Mouse (Mus musculus) heart, embryonic 13.5 days (tissue): ENCODE data around the gene Tcf7l2. TPM values are rescaled to one million over a fixed set of nuclear protein-coding genes. Genes with fewer than 3 reads are reported as not detected.
A peak's percentile ranks its signal among the peaks of the same experiment; 100 is the strongest.

Source experiments
- ATAC-seq: fragments of 200-750 bp; cut with Nextera tagmentation; 2 replicates; pipeline ENCODE4 v1.8.0; 2017; ENCODE audit warnings: moderate TSS enrichment; ENCODE audit not compliant: insufficient number of reproducible peaks, low FRiP score, low TSS enrichment; ENCODE audit errors: extremely low read depth
- H3K27ac ChIP-seq: fragments of 300-500 bp; sonication (generic); replicated peaks from 2 replicates; pipeline ENCODE4 v1.5.1; 2015; ENCODE audit warnings: moderate library complexity, mild to moderate bottlenecking, inconsistent platforms
- H3K27me3 ChIP-seq: fragments of 300-500 bp; sonication (generic); replicated peaks from 2 replicates; pipeline ENCODE4 v1.6.1; 2015; ENCODE audit warnings: mild to moderate bottlenecking, inconsistent platforms
- H3K36me3 ChIP-seq: fragments of 300-500 bp; sonication (generic); 2 replicates; pipeline ENCODE4 v1.6.1; 2015; ENCODE audit warnings: mild to moderate bottlenecking, inconsistent platforms
- H3K4me1 ChIP-seq: fragments of 300-500 bp; sonication (generic); 2 replicates; pipeline ENCODE4 v1.6.1; 2015; ENCODE audit warnings: inconsistent platforms
- H3K4me2 ChIP-seq: fragments of 300-500 bp; sonication (generic); 2 replicates; pipeline ENCODE4 v1.6.1; 2015; ENCODE audit warnings: inconsistent platforms, mild to moderate bottlenecking, moderate library complexity
- H3K4me3 ChIP-seq: fragments of 300-500 bp; sonication (generic); 2 replicates; pipeline ENCODE4 v1.5.1; 2015; ENCODE audit warnings: moderate library complexity, mild to moderate bottlenecking, inconsistent platforms
- H3K9ac ChIP-seq: fragments of 300-500 bp; sonication (generic); 2 replicates; pipeline ENCODE4 v1.6.1; 2015; ENCODE audit warnings: inconsistent platforms, mild to moderate bottlenecking, moderate library complexity
- H3K9me3 ChIP-seq: fragments of 300-500 bp; sonication (generic); 2 replicates; pipeline ENCODE4 v1.6.1; 2016; ENCODE audit warnings: inconsistent platforms
- WGBS: fragments of 180-500 bp; shearing (Covaris S2); methylation state at CpG from one replicate; pipeline ENCODE4 v1.1.7; 2015; ENCODE audit warnings: mixed read lengths; 5-methylcytosine and 5-hydroxymethylcytosine counted together
- polyA plus RNA-seq: library from polyadenylated mRNA; unstranded; fragments of >200 nt; fragmentation: Nextera tagmentation; extraction: Ambion mirVana; gene quantifications from 2 replicates; pipeline ENCODE4 v1.2.1, GENCODE M21; 2015

The Tcf7l2 gene
- polyA plus RNA-seq, 1 experiment from 2014 or later, result 42.6 TPM

DNA sequence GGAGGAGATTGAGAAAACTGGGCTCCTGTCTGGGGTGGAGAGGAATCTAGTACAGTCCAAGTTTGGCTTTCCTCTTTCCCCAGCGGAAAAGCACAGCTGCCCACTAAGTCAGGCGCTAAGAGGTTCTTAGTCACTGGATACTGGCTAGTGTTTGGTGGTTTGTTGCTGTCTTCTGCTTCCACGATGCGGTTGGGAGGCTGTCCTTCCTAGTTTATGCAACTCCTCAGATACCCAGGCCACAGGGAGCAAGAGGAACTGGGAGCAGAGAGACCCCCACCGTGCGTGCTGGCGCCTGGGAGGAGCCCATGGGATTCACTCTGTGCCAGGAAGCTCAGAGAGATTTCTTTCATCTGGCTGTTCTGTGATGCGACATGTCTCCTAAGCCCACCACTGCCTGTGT lies 40.1 kb downstream of the Tcf7l2 start:
- Histone ChIP-seq H3K4me1 (peaks cover 86% of the 10 kb centered on the region), H3K27ac (no peak overlapping the region), H3K9me3 (no peaks in the 10 kb centered on the region), H3K36me3 (peaks cover 3% of the 10 kb centered on the region; the same call in 1 of the 2 replicates), H3K4me2 (no peak overlapping the region), H3K9ac (peak overlapping the region; percentile 24; the same call in 1 of the 2 replicates), H3K27me3 (no peaks in the 10 kb centered on the region), H3K4me3 (no peak overlapping the region)
- no peak for ATAC-seq
- WGBS, result 56% methylated on average over 8 of the region's 8 CpGs

DNA sequence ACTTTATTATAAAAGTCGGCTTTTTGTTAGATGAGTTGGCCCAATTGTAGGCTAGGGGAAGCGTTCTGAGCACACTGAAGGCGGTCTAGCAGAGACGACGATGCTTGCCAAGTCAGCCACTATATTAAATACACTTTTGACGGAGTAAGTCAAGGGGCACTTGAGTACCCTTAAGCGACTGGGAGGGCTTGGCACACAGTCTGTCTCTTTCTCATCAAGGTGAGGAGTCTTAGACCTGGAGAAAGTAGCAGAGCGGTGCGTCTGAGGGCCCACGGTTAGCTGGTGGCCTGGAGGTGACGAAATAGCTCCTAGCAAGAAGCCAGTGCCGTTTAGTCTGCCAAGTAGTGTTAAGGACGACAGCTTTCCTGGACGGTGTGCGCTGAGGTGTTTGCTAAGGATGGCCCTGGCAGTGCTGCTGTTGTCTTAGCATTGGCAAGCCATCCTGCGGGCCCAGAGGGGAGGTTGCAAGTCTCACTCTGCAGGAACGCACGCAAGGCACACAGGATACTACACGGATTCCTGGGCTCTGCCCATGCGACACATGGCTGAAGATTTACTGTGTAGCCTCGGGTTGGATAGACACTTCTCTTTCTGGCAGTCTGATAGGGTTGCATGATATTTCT lies 43.3 kb downstream of the Tcf7l2 start:
- Histone ChIP-seq H3K9me3 (no peaks in the 10 kb centered on the region), H3K4me2 (no peak overlapping the region), H3K4me3 (no peak overlapping the region), H3K9ac (no peak overlapping the region; the same call in 1 of the 2 replicates), H3K36me3 (no peaks in the 10 kb centered on the region; the same call in 1 of the 2 replicates), H3K4me1 (peaks cover 83% of the 10 kb centered on the region), H3K27ac (no peak overlapping the region), H3K27me3 (no peaks in the 10 kb centered on the region)
- WGBS, result 80% methylated on average over 21 of the region's 21 CpGs
- ATAC-seq, result no peak; the same call in 1 of the 2 replicates

DNA sequence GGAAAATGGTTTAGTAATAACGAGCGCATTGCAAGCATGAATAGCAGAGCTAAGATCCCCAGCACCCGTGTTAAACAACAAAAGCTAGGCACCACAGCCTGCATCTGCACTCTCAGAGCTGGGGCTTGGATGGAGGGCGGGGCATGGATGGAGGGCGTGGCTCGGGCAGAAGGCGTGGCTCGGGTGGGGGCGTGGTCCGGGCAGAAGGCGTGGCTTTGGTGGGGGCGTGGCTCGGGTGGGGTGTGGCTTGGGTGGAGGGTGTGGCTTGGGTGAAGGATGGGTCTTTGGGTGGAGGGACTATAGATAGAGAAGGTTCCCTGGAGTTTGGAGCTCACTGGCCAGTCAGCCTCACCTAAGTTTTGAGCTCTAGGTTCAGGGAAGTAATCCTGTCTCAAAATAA lies 45.8 kb downstream of the Tcf7l2 start:
- peaks cover 84% of the 10 kb centered on the region for H3K4me1 ChIP-seq

DNA sequence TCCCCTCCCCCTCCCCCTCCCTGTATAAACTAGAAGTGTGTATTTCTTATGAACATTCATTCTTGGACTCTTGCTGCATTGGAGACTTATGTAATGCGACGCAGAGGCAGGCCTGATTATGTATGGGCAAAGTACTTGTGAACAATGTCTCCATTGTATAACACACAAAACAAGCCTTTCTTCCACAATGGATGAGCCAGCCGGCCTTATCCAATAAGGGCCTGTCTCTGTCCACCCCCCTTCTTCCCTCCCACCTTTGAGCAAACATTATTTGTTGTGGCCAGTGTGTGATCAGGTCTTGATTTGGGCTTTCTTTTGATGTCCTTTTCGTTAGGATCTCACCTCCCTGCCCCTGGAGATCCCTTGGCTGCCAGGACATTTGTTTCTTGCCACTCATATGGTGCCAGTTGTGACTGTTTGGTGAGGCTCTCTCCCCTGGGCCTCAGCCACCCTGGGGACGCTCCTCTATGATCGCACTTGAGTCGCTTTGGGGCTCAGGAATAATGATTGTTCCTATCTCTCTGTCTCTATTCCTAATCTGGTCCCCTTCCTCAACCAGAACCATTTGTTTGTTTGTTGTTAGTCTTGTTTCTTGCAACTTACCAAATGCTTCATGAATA lies 46.8 kb downstream of the Tcf7l2 start:
- no peak overlapping the region for H3K27ac ChIP-seq
- peaks cover 83% of the 10 kb centered on the region for H3K4me1 ChIP-seq
- peaks cover 5% of the 10 kb centered on the region; the same call in 1 of the 2 replicates for H3K36me3 ChIP-seq
- no peaks in the 10 kb centered on the region for H3K9me3 ChIP-seq
- WGBS, result 52% methylated on average over 7 of the region's 7 CpGs
- H3K4me3 ChIP-seq, result no peak overlapping the region
- no peaks in the 10 kb centered on the region for H3K27me3 ChIP-seq
- ATAC-seq, result no peak
- H3K4me2 ChIP-seq, result no peak overlapping the region
- no peak overlapping the region for H3K9ac ChIP-seq

More for the DNA sequence above, 45.8 kb downstream of the Tcf7l2 start:
- H3K4me3 ChIP-seq, result no peak overlapping the region
- WGBS, result 74% methylated on average over 13 of the region's 13 CpGs
- H3K27me3 ChIP-seq, result no peaks in the 10 kb centered on the region
- no peaks in the 10 kb centered on the region; the same call in 1 of the 2 replicates for H3K36me3 ChIP-seq
- no peak overlapping the region for H3K9ac ChIP-seq
- H3K4me2 ChIP-seq, result no peak overlapping the region
- H3K9me3 ChIP-seq, result no peaks in the 10 kb centered on the region
- H3K27ac ChIP-seq, result no peak overlapping the region
- no peak for ATAC-seq

DNA sequence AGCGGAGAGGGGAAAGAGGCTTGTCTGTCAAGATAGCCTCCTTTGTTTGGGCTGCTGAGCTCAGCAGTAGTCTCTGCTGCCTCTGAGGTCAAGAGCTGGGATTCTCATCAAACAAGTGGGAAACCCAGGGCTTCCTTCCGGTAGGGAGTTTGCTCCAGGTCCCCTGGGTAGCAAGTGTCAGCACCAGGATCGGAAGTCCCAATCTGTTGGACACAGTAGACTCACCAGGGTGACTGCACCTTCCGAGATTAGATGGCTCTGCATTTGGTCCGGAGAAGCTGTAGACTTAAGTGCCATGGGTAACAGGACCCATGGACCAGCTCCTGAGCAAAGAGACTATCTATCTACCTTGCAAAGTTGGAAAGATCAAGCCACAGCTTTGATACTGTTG lies 47.3 kb downstream of the Tcf7l2 start:
- peaks cover 79% of the 10 kb centered on the region for H3K4me1 ChIP-seq
- no peak overlapping the region for H3K9ac ChIP-seq
- 40% methylated on average over 5 of the region's 5 CpGs for WGBS
- no peak overlapping the region for H3K4me2 ChIP-seq
- H3K27ac ChIP-seq, result no peak overlapping the region
- H3K27me3 ChIP-seq, result no peaks in the 10 kb centered on the region
- no peak overlapping the region for H3K4me3 ChIP-seq
- no peaks in the 10 kb centered on the region for H3K9me3 ChIP-seq
- H3K36me3 ChIP-seq, result peaks cover 5% of the 10 kb centered on the region; the same call in 1 of the 2 replicates
- no peak for ATAC-seq

DNA sequence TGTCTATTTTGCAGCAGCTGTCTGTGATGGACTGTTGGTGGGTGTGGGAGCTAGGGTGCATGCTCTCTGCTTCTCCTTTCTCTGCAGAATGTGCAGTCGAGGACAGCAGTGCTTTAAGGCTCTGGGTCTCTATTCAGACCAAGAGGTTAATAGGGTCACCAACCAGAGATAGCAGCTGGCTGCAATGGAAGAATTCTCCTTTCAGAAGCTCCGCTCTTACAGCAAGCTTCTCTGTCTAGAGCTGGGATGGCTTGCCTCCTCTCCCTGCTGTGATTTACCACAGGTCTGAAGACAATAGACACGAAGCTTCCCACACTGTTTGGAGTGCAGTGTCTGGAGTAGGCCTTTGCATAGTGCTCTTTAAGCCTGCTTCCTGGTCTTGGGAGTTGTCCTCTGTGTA lies 48.2 kb downstream of the Tcf7l2 start:
- peaks cover 71% of the 10 kb centered on the region for H3K4me1 ChIP-seq
- 30% methylated on average over 3 of the region's 3 CpGs for WGBS

DNA sequence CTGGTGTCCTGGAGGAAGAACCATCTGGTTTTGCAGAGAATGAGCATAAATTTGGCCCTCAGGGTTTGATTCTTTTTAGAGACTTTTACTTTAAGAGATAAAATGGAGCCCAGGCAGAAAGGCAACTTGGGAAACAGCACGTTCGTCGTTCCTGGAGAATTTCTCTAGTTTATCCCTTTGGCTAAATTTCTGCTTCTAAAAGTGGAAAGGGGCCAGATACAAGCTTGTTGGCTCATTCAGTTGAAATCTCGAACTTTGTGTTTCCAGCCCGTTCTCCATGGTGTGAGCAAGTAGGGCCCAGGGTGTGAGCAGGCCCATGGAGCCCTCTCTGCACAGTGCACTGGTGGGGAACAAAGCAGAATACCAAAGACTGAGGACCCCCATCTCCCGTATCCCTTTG lies 49.7 kb downstream of the Tcf7l2 start:
- Histone ChIP-seq H3K36me3 (0 out of 2 replicates have a peak, but pooled peaks cover 5% of the 10 kb centered on the region), H3K27ac (peak overlapping the region; percentile 59), H3K4me3 (no peak overlapping the region), H3K9ac (no peak overlapping the region), H3K27me3 (no peaks in the 10 kb centered on the region), H3K4me2 (no peak overlapping the region), H3K4me1 (peaks cover 73% of the 10 kb centered on the region), H3K9me3 (no peaks in the 10 kb centered on the region)
- ATAC-seq, result no peak
- 69% methylated on average over 6 of the region's 6 CpGs for WGBS

More for the DNA sequence above, 48.2 kb downstream of the Tcf7l2 start:
- Histone ChIP-seq H3K36me3 (0 out of 2 replicates have a peak, but pooled peaks cover 5% of the 10 kb centered on the region), H3K9ac (no peak overlapping the region), H3K4me2 (no peak overlapping the region), H3K27ac (no peak overlapping the region), H3K27me3 (no peaks in the 10 kb centered on the region), H3K4me3 (no peak overlapping the region), H3K9me3 (no peaks in the 10 kb centered on the region)
- no peak for ATAC-seq

DNA sequence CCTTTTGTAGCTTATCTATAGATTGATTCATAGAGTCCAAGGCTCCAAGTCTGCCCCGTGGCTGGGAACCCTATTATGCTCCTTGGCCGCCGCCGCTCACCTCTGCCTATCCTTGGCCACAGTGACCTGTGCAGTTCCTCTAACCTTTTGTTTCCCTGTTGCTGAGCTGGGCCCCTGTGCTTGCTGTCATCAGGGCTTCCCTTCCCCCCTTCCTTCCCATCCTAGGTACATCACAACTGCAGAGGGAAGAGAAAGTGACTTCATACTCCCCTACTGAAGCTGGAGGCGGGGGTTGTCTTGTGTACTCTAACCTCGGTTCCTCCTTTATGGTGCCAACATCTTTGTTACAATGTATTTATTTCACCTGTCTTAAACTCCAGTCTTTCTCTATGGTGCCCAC lies 50.3 kb downstream of the Tcf7l2 start:
- 83% methylated on average over 6 of the region's 6 CpGs for WGBS
- Histone ChIP-seq H3K27me3 (no peaks in the 10 kb centered on the region), H3K36me3 (0 out of 2 replicates have a peak, but pooled peaks cover 5% of the 10 kb centered on the region), H3K9ac (0 out of 2 replicates have a peak overlapping the region, but pooled peaks have one; percentile 21), H3K4me3 (no peak overlapping the region), H3K4me2 (no peak overlapping the region), H3K27ac (peak overlapping the region; percentile 59), H3K4me1 (peaks cover 71% of the 10 kb centered on the region), H3K9me3 (no peaks in the 10 kb centered on the region)
- ATAC-seq, result no peak

DNA sequence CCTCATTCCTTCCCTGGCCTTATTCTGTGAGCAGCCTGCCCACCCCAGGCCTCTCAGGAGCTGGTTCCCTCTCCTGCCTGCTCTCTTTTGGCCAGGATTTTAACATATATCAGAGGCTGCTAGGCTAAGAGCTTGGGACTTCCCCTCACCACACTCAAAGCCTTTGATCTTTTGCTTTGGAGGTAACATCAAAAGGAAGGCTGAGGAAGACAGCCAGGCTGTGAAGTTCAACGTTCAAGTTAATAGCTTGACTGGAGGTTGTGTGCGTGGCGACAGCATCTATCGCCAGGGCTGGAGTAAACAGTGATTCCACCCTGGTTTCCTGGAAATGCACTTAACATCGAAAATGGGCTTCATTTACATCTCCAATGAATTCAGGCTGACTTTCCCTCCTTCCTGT lies 51.0 kb downstream of the Tcf7l2 start:
- 56% methylated on average over 5 of the region's 5 CpGs for WGBS
- ATAC-seq, result no peak
- H3K4me1 ChIP-seq, result peaks cover 76% of the 10 kb centered on the region

DNA sequence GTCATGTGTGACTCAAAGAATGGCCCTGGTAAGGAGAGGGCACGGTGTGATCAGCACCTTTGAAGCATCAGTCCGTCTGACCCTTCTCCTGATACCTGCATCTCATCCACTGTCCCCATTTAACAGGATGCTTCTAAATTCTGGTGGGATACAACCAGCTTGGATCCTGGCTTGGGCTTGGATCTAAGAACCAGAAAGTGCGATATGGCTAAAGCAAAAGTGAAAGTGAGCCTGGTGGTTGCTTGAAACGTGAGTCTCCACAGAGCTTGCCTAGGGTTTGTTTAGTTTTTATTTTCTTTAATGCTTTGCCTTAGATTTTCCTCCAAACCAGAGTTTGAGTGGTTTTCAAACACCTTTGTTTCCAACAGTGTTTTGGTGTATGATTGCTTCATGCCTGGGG lies 51.4 kb downstream of the Tcf7l2 start:
- WGBS, result 70% methylated on average over 4 of the region's 4 CpGs
- Histone ChIP-seq H3K9ac (no peak overlapping the region), H3K27me3 (no peaks in the 10 kb centered on the region), H3K4me3 (no peak overlapping the region), H3K27ac (no peak overlapping the region), H3K9me3 (no peaks in the 10 kb centered on the region), H3K4me2 (no peak overlapping the region), H3K36me3 (0 out of 2 replicates have a peak, but pooled peaks cover 5% of the 10 kb centered on the region), H3K4me1 (peaks cover 78% of the 10 kb centered on the region)
- no peak for ATAC-seq

More for the DNA sequence above, 51.0 kb downstream of the Tcf7l2 start:
- no peaks in the 10 kb centered on the region for H3K9me3 ChIP-seq
- no peak overlapping the region for H3K4me2 ChIP-seq
- 0 out of 2 replicates have a peak, but pooled peaks cover 5% of the 10 kb centered on the region for H3K36me3 ChIP-seq
- no peak overlapping the region for H3K4me3 ChIP-seq
- H3K27ac ChIP-seq, result no peak overlapping the region
- no peaks in the 10 kb centered on the region for H3K27me3 ChIP-seq
- no peak overlapping the region for H3K9ac ChIP-seq

DNA sequence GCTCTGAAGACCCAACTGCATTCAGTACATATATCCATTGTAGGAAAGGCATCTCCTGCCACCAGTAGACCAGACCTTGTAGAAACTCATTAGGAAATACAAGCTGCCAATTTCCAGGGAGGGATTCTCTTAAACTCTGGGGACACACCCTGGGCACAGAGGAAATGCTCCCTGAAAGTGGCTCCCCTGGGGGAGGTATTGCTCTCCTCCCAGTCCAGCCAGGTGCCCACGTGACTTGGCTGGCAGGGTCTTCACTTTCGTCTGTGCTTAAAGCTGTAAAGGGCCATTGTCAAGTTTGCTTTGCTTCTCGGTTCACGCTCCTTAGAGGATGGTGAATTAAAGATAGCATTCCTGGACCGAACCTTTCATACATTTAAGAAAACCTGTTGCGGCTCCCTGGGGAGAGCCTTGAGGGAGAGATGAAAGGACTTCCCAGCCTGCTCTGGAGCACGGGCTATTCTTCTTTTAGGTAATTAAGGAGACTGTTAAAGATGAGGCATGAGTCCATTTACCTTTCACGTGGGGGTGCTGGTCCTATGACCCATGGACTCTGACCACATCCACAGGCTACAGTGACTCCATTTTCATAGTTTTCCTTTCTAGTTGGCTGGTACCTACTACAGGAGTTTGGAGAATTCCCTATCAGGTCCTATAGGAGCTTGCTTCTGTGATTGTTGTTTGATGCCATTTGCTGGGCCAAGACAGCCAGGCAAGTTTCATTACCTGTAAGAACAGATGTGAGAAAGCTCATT lies 52.8 kb downstream of the Tcf7l2 start:
- H3K4me1 ChIP-seq, result peaks cover 70% of the 10 kb centered on the region
- ATAC-seq, result no peak
- no peak overlapping the region for H3K27ac ChIP-seq
- 0 out of 2 replicates have a peak, but pooled peaks cover 5% of the 10 kb centered on the region for H3K36me3 ChIP-seq
- H3K9me3 ChIP-seq, result no peaks in the 10 kb centered on the region
- H3K4me2 ChIP-seq, result no peak overlapping the region
- H3K9ac ChIP-seq, result no peak overlapping the region
- H3K4me3 ChIP-seq, result no peak overlapping the region
- WGBS, result 77% methylated on average over 8 of the region's 8 CpGs
- H3K27me3 ChIP-seq, result no peaks in the 10 kb centered on the region
